In the genomic region with DNA sequence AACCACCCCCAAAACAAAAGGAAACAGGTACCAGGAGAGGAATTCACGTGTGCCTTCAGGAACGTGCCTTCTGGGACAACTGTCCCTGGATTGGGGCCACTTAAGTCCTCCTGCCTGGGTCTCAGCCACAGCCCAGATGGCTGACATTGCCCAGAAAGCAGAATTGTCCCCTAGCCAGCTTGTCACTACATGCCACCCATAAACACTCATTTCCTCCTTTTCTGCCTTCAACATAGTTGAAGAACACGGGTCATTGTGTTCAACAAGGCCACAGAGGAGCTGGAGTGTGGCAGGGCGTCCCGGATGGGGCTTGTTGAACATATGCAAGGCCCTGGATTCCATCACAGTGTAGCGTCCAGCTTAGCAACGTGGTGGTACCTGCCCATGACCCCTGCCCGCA, we compare ENCODE assay signal across 9 mouse cellular contexts. TPM values are rescaled to one million over a fixed set of nuclear protein-coding genes. Genes with fewer than 3 reads are reported as not detected.
A peak's percentile ranks its signal among the peaks of the same experiment; 100 is the strongest.
DNase-seq lines count a peak whose midpoint lies in the region; ATAC-seq lines count a peak whose summit lies in the region.
"Had no signal": no experiment of that assay in that cellular context is flagged by ENCODE, and none has a peak within 500 bp of the region (broad histone marks: within the 10 kb centered on the region; RNA-seq: fewer than 3 reads in every experiment).

No protein-coding gene starts in this region.

- ATAC-seq in heart, embryonic 12.5 days (ENCODE audit: insufficient number of reproducible peaks, low FRiP score), result no peak
- peak; percentile 60 for ATAC-seq in lung, embryonic 16.5 days (ENCODE audit: low read depth)

- intact Hi-C loops in heart, postnatal 36 days (cut with DNase I), result no loop called here

- H3K27ac ChIP-seq in heart, embryonic 12.5 days (ENCODE audit: poor library complexity, severe bottlenecking), result no peak overlapping the region
- peak overlapping the region; percentile 76 for H3K27ac ChIP-seq in lung, embryonic 16.5 days (ENCODE audit: low read length)

- no peak overlapping the region for H3K4me3 ChIP-seq in heart, embryonic 12.5 days
- no peak overlapping the region for H3K4me3 ChIP-seq in lung, embryonic 16.5 days (ENCODE audit: low read length)
- H3K4me3 ChIP-seq: myocyte had no signal

- H3K36me3 ChIP-seq in heart, embryonic 12.5 days, result peaks cover 7% of the 10 kb centered on the region
- H3K36me3 ChIP-seq in lung, embryonic 16.5 days (ENCODE audit: control insufficient read depth, insufficient read depth, low read length), result peaks cover 3% of the 10 kb centered on the region

- no peaks in the 10 kb centered on the region for H3K9me3 ChIP-seq in heart, embryonic 12.5 days (replicated peaks)
- H3K9me3 ChIP-seq in lung, embryonic 16.5 days (ENCODE audit: control insufficient read depth, low read length), result no peaks in the 10 kb centered on the region

- DNase-seq in heart, postnatal 36 days, result no peak
- peak; percentile 42 to 57 for DNase-seq in B cell, adult 2 months
- DNase-seq in cerebellum, postnatal 14 days, result peak; percentile 73 to 77
- no peak for DNase-seq in adrenal gland, adult 8-10 months
- DNase-seq in kidney, adult 9 months, result no peak
- DNase-seq in kidney, adult 18-20 months, result no peak

- H3K4me2 ChIP-seq in heart, embryonic 12.5 days, result no peak overlapping the region
- H3K4me2 ChIP-seq in lung, embryonic 16.5 days (ENCODE audit: low read depth, low read length), result no peak overlapping the region

- H3K9ac ChIP-seq in heart, embryonic 12.5 days, result peak overlapping the region; percentile 50; the same call in 1 of the 2 replicates
- H3K9ac ChIP-seq in lung, embryonic 16.5 days (ENCODE audit: low read length), result no peak overlapping the region

- H3K27me3 ChIP-seq in heart, embryonic 12.5 days (replicated peaks), result no peaks in the 10 kb centered on the region; the same call in 1 of the 2 replicates
- H3K27me3 ChIP-seq in lung, embryonic 16.5 days (ENCODE audit: control insufficient read depth, insufficient read depth, low read depth, low read length), result no peaks in the 10 kb centered on the region

- peaks cover 32% of the 10 kb centered on the region for H3K4me1 ChIP-seq in heart, embryonic 12.5 days (replicated peaks)
- H3K4me1 ChIP-seq in lung, embryonic 16.5 days (replicated peaks; ENCODE audit: control insufficient read depth, insufficient read depth, low read length), result peaks cover 19% of the 10 kb centered on the region

- 63% methylated on average over 8 of the region's 8 CpGs for WGBS in heart, embryonic 12.5 days
- WGBS in lung, embryonic 16.5 days, result 57% methylated on average over 8 of the region's 8 CpGs

RNA-seq across cellular contexts. Expression of a gene that starts 9.1 kb away (rescaled TPM):
- 55.3 and 56.5 TPM in 2 replicates for polyA plus RNA-seq in heart, embryonic 12.5 days (2016; fragmentation: Nextera tagmentation; extraction: Ambion mirVana)
- total RNA-seq in heart, postnatal 36 days (2021), result 10 to 100 TPM; 16.0 to 17.2 TPM
- 104 and 105 TPM in 2 replicates for polyA plus RNA-seq in lung, embryonic 16.5 days (2015; fragmentation: Nextera tagmentation; extraction: Ambion mirVana)
- 10 to 100 TPM; 49.4 to 67.4 (median 55.3) TPM for total RNA-seq in adrenal gland, adult 8-10 months (2022)

RNA-seq across cellular contexts. Expression of a gene that starts 23.5 kb away (rescaled TPM):
- polyA plus RNA-seq in heart, embryonic 12.5 days (2016; fragmentation: Nextera tagmentation; extraction: Ambion mirVana), result 0.95 and 0.96 TPM in 2 replicates
- 1 to 10 TPM; 2.6 to 7.0 TPM for total RNA-seq in heart, postnatal 36 days (2021)
- 2.8 and 2.9 TPM in 2 replicates for polyA plus RNA-seq in lung, embryonic 16.5 days (2015; fragmentation: Nextera tagmentation; extraction: Ambion mirVana)
- total RNA-seq in adrenal gland, adult 8-10 months (2022), result 1 to 10 TPM; 1.3 to 3.4 (median 2.4) TPM

RNA-seq across cellular contexts. Expression of a gene that starts 25.8 kb away (rescaled TPM):
- polyA plus RNA-seq in heart, embryonic 12.5 days (2016; fragmentation: Nextera tagmentation; extraction: Ambion mirVana), result 9.1 and 9.4 TPM in 2 replicates
- 1 to 10 TPM; 3.7 to 5.4 TPM for total RNA-seq in heart, postnatal 36 days (2021)
- polyA plus RNA-seq in lung, embryonic 16.5 days (2015; fragmentation: Nextera tagmentation; extraction: Ambion mirVana), result 11.5 and 14.0 TPM in 2 replicates
- total RNA-seq in adrenal gland, adult 8-10 months (2022), result 10 to 100 TPM in 2 of 4 experiments, 1 to 10 TPM in 2; 7.4 to 27.5 (median 12.3) TPM

Comparison
In these comparisons a context has a peak if more than half of its experiments do, and no peak if none do; other contexts are left out.
1. DNase-seq: peak in B cell, adult 2 months (2 of 2) and cerebellum, postnatal 14 days (2 of 2); none in heart, postnatal 36 days (0 of 2), adrenal gland, adult 8-10 months (single experiment), kidney, adult 9 months (single experiment) and kidney, adult 18-20 months (single experiment).